Mouse (Mus musculus) T-helper 2 cell (primary cell): Measurements from ENCODE around the gene Corin.

ENCODE experiments used
- in situ Hi-C: fragments of 300-600 bp; cut with MboI, MseI; formaldehyde crosslinking; loops from one replicate; pipeline ENCODE4 v1.15.1; 2025; ENCODE audit warnings: high pct_unique_total_duplicates

Gene Corin

DNA sequence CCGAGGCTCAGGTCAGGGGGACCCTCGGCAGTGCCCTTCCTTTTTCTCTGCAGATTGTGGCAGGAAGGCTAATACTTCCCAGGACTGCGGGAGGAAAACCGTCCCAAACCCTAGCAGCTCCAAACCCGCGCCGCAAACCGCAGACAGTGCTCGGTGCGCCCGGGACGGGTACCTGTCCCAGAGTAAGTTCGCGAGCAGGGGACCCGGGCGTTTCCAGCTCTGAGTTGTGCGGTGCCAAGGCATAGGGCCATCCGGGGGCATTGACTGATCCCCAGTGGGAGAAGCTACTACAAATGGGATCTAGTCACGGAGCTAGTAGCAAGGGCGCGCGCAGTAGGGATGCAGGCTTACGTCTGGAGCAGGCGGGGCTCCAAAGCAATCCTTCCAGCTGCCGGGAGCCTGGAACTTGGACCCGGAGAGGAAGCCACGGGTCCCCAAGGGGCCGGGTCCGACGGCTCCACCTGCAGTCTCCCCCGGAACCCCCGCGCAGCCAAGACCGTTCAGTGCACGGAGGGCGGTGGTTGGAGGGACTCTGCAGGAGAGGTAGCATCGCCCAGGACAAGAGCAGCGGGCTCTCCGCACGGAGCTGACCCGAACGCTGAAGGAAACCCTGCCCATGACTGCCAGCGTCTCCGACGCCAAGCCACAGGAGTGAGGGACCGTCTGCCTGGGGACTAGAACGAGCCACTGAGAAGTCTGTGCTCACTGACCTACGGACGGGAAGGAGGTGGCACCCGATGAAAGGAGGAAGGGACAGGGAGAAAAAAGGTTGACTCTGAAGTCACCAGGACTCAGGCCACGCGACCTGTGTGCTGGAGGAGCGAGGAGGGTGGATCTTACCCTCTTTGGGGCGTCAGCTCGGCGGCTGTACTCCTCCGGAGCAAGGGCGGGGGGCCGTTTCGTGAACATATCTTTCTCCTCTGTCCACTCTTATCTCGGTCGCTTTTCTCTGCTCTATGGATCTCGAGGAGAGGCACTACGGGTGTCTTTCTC is at the start of gene Corin:
TSS of gene Corin (minus strand) at position 943 of the 993 bp plus-strand sequence.
- in situ Hi-C loops, result no loop called here

DNA sequence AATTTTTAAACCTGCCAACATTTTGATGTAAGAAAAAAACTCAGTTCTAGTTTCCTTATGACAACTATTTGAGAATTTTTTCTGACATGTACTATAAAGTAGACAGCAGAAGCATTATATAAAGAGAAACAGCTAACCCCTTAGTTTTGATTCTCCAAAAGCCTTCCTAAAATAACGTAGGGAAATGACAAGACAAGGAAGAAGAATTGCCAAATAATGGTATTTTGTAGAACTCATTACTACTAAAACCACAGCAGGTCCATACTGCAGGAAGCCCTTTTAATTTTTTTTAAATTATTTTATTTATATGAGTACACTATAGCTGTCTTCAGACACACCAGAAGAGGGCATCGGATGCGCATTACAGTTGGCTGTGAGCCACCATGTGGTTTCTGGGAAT is 46.9 kb upstream of the Corin start:
- in situ Hi-C loops, result loop anchor here (25.0 kb wide), 1 partner anchor 636 kb away; no protein-coding TSS in a partner anchor

DNA sequence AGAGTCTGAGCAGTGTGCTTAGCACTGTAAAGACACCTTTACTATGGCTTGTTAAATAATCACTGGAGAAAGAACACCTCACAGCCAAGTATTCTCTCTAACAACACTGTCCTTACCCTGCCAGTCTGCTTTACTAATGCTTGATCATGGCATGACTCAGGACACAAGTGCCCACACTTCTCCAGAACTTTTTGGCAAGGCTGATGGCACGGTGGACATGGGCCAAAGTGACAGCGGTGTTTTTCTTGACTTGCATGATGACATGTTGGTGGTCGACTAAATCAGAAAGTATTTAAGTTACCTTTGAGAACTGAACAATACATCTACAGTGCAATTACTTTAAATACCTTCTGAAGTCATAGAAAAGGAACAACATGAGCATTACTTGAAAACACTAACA is 24.6 kb upstream of the Corin start:
- in situ Hi-C loops, result no loop called here

DNA sequence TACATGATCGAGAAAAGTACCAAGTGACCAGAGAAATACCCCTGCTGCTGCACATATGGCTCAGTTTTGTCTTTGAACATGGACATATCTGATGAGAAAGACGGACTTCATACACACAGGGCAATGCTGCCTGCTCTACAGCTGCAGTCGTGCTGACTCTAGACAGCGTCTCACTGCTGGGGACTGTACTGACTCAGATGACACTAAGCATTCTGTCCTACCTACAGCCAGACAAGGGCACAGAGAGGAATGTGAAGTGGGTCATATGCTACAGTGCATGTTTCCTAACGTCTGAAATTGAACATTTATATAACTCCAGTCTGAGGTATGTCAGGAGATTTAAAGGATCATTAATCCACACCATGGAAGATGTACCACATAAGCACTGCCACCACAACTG is 9.5 kb upstream of the Corin start:
- in situ Hi-C loops, result no loop called here

DNA sequence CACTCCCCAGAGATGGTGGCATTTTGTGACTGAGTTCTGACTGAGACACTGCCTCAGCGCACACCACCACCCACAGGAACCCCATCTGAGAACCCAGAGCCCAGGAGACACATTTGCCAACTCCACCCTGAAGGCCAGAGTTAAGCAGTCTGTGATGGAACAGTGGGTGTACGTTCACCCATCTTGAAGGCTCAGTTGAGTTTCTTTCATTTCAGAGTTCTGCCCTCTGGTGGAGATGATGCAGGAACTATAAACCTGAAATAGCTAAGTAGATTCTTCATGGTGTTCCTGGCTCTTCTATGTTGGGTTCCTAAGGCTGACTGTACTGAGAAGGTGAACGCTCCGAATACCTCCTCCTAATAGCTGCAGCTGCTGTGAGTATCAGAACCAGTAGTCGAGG is 1.5 kb upstream of the Corin start:
- in situ Hi-C loops, result no loop called here

DNA sequence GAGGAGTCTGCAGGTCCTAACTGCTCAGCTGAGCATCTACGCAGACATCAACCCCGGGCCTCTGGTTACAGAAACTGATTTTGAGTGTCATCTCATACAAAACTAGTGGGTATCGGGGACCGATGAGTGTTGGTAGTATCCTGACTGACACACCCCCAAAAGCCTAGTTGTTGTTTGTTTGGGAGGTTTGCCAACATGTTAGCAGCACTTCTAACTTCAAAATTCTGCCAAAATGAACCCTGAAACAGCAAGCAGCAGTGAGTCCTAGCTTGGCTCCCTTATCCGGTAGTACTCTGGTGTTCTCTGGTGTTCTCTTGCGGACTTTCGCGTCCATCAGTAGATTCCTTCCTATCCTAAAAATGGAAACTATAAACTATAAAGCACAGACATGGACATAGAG is 1.5 kb downstream of the Corin start:
- in situ Hi-C loops, result no loop called here

DNA sequence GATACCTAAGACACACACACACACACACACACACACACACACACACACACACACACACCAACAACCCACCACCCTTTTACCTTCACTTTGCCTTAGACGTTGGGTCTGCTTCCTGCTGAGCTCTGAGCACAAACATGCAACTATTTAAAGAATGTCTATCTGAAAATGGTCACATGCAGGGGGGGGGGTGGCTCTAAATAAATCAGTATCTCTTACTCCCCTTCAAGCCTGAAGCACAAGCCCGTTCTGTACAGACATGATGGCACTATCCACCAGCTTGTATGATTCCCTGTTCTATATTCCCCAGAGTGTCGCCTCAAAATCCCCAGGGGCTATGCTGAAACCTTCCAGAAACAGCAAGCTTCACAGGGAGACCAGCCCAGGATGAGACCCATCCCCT is 2.5 kb downstream of the Corin start:
- in situ Hi-C loops, result no loop called here

DNA sequence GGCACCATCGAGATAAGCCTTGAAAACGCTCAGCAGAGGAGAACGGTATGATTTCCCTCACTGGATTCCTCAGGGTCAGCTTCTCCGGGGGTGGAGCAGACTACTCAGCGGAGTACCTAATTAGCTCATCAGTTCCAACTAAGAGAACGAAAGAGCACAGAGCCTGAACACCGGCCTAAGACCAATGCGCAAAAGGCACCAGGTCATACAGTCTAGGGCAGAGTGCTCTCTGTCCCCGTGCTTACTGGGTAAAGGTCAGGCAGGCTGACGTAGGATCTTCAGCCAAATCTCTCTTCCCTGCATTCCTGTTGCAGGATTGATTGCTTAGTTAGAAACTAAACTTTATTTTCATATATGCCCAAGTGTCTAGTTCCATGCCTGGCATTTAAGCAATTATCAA is 6.0 kb downstream of the Corin start:
- in situ Hi-C loops, result no loop called here

DNA sequence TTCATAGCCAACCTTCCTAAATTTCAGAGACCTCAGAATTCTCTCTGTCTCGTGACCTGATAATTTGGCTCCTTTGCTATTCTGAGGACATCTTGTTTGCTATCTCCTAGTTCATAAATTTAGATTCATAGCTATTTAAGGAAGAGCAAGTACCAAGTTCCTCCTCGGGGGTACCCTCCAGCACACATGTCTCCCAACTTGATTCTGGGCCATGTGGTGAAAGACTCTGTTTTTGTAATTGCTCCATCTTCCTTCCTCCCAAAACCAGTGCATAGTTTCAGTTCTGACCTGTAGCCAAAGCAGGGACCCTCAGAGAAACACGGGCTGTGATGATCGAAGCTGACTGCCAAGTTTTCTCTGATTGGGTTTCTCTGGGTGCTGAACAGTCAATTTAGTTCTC is 7.5 kb downstream of the Corin start:
- in situ Hi-C loops, result no loop called here

DNA sequence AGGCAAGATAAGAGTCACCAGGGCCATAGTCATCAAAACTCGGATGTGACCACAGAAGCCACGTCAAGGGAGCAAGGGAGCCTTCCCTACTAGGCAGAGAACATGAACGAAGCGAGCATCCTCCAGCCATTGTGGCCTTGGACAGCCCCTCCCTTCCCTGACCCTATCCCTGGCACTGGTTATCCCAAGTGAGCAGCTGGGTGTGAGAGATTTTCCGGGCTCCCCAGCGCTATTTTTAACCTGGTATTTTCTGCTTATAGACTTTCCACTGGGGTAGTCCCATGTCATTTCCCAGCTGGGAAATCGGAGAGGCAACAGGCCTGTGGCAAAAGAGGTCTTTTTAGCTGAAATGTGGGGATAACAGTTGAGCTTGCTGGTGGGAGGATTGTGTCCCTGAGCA is 10.4 kb downstream of the Corin start:
- in situ Hi-C loops, result no loop called here

DNA sequence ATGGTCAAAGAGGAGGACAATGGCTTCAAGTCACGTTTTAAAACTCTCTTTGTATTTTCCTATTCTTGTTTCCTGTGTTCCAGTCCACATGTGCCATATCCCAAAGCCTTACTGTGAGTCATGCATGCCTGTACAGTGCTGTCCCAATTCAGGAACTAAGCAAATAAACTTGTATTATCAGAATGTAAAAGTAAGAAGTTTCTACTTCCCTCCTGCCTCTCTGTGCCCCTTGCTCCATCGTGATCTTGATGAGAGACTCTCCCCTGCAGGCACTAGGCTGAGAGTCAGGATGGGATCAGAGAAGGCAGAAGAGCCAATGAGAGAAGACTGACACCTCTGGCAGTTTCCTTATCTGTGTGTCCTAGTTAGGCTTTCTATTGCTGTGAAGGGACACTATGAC is 13.0 kb downstream of the Corin start:
- in situ Hi-C loops, result no loop called here

DNA sequence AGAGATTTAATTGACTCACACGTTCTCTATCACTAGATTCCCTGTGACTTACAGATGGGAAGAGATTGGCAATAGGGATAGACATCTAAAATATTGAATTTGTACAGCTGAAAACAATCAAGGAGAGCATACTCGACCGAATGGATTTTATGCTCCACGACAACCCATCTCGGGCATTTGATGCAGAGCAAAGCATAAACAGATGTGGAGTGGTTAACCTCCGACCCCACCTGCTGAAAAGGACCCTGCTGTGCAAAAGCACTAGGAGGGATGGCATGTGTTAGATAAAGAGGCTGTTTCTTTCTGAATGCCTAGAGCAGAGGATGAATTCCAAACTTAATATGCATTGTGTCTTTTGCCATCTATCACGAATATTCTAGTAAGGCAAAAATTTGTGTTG is 23.8 kb downstream of the Corin start:
- in situ Hi-C loops, result no loop called here

DNA sequence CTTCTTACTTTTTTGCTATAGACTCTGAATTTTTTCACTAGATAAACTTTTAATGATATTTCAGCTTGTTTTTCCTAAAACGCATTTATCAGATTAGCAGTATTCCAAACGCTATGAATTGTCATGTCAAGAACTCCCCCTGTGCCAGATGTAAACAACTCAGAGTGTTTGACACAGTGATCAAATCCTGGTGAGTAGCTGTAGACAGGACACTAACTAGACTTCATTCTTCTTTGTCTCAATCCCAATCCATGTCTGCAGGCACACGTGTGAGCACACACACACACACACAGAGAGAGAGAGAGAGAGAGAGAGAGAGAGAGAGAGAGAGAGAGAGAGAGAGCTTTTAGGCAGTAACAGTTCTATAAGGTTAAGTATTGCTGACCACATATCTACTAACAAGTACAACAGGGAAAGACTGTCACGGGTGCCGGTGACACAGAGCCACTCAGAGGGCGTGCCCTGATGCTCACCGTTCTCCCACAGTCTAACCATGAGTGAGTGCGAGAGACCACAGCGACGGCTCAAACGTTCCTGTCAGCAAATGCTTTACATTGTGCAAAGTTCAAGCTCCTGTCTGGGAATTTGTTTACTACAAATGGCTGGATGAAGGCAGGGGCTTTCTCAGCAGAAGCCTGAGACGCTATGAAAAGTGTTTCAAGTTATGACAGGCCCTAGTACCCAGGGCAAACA is 31.8 kb downstream of the Corin start:
- in situ Hi-C loops, result no loop called here

DNA sequence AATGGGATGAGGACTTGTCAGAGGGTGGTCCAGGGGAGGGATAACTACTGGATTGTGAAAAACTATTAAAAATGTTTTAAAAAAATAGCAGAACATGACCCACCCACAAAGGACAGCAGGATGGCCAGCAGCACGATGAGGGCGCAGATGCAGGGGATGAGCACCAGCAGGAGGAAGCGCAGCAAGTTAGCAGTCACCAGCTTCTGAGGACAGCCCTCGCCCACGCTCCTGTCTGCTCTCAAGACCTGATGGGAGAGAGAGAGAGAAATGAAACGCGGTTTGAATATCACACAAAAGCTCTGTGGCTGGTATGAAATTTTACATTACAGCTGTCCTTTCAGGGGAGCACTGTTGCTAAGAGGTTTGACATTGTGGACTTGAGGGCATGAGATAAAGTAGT is 32.5 kb downstream of the Corin start:
- in situ Hi-C loops, result no loop called here

DNA sequence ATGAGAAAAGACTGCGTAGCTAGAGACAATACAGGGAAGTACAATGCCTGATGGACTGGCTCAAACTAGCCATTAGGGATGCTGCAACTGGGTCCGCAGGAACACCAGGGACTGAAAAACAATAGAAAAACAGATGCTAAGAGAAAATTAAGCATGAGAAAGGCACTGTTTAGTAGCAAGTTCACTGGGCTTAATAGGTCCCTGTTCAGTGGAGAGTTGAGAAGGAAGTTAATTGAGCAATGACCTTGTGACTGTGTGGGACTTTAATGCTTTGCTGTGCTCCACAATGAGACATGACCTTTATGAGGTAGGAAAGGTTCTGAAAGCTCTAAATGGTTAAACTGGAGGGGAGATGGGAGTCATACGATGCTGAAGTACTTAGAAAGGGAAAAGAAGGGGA is 39.3 kb downstream of the Corin start:
- in situ Hi-C loops, result no loop called here

DNA sequence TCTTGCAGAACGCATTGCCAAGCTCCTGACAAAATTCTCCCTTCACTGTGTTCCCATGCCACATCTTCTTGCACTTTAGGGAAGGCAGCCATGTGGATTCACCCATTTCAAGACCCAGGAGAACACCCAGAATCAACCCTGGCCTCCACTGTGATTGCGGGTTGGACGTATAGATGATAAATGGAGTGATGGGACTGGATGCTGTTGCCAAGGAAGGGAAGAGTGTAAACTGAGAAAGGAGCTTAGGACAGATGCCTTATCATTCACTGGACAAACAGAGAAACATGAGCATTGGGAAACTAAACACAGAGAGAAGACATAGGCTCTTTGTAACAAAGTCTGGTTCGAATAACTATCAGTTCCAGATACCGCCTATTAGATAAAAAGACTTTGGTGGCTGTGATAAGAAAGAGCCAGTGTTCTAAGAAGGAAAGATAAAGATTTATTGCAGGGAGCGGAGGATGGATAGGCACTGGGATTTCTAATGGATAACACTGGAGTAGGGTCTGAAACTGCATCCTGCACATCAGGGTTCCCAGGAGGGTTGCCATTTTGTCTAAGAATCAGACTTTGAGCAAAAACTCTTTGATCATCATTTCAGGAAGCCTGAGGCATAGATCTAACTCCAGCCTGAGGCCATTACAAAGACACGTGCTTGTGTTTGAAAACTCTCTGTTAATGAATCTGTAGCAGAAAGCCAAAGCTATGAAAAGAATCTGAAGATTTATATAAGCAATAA is 44.7 kb downstream of the Corin start:
- in situ Hi-C loops, result no loop called here

DNA sequence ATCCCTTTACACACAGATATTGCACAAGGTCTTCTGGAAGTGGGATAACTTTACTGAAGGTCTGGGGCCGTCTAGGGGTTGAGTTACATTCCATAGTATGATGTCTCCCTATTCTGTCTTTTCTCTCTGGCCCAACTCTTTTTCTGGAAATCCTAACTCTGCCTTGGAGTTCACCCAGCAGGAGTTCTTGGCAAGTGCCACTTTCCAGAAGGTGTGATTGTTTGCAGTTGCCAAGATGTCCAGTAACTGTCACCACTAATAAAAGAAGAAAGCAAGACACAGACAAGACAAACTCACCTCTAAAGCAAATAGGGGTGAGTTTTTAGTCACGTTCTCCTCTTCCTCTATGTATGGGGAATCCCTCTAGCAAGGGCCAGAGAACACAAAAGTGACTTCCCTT is 50.6 kb downstream of the Corin start:
- in situ Hi-C loops, result no loop called here

DNA sequence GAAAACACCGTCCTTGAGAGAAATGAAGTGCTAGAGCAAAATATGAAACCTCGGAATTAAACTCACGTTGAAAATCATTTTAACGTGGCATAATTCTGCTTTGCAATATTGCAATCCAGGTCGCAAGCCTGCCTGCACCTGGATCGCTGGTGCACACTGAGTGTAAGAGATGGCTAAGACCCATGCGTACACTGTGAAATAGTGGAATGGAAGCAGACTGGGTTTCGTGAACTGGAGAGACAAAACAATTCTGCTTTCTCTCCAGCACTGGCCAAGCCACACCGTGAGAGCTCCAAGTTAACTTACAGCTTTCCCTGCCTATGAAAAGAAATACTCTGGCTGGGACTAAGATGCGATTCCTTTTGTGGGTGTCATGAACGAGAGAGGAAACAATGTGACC is 51.1 kb downstream of the Corin start:
- in situ Hi-C loops, result no loop called here

DNA sequence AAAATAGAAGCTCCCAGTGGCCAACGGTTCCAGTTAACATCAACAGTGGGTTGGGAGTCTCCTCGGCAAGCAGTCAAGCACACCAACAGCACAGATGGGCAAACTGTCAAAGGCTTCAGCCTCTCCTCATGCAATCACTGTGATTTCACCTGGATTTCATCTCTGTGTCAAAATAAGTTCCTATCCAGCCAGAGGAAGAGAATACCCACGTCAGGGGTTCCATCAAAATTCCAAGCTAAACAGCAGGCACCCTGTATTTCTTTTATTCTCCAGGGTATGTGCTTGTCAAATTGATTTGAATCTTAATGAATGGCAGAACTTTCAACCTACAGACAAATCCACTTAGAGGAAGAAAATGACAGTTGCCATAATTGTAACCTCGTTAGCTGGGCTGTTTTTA is 51.5 kb downstream of the Corin start:
- in situ Hi-C loops, result no loop called here

DNA sequence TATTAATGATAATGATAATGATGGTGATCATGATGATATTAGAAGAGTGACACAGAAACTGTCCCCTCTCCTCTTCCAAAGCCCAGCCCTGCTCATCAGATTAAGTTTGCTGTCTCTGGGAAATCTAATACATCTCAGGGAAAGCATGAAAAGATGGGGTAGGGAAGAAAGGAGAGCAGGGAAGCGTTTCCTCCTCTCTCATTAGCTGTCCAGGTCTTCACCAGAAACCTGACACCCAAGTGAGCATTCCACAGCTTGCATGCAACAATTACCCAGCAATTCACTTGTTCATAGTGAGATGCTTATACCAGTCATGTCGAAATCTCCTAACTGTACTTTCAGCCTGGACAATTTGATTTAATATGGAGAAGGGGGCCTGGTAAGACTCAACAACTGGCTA is 55.4 kb downstream of the Corin start:
- in situ Hi-C loops, result loop anchor here (25.0 kb wide), 1 partner anchor 937 kb away; no protein-coding TSS in a partner anchor

DNA sequence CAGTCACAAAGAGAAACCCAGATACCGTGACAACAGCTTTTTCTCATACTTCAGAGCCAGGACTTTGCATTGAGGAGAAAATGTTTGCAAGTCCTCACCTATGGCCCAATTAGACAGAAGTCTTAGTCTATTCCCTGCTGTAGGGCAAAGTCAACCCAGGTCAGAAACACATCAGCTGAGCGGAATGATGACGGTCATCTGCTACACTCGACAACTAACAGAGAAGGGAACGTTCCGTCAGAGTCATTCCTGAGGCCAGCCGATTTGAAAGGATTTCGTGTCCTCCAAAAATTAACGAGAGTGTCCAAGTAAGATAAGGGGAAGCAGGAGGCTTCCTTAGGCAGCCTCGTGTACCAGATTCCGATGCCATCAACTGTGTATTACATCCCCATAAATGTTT is 58.2 kb downstream of the Corin start:
- in situ Hi-C loops, result loop anchor here (25.0 kb wide), 1 partner anchor 934 kb away; no protein-coding TSS in a partner anchor

DNA sequence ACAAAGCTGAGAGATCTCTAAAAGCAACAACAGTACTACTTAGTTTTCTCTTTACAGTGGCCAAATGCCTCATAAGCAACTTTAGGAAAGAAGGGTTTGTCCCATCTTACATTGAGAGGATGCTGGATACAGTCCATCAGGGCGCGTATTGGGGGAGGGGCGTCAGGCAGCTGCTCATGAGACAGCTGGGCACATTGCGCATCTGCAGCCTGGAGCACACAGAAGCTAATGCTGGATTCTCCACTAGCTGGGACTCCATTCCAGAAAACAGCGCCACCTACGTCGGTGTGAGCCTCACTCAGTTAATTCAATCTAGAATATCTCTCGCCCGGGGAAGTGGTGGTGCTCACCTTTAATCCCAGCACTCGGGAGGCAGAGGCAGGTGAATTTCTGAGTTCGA is 60.3 kb downstream of the Corin start:
- in situ Hi-C loops, result loop anchor here (25.0 kb wide), 1 partner anchor 932 kb away; no protein-coding TSS in a partner anchor
